Mouse (Mus musculus) lung, embryonic 16.5 days (tissue): ENCODE measurements at regions not wholly inside any gene's neighbourhood (a gene's known extent, or its start where the extent isn't known, plus 50 kb on each side); places are given as distances from the start of the nearest gene placed in this dataset.

Source experiments
- ATAC-seq: fragments of 200-750 bp; cut with Nextera tagmentation; 2 replicates; pipeline ENCODE4 v1.8.0; 2017; ENCODE audit warnings: low read depth, mild to moderate bottlenecking, moderate library complexity
- H3K27ac ChIP-seq: fragments of 300-500 bp; sonication (generic); 2 replicates; pipeline ENCODE4 v1.5.1; 2014; ENCODE audit warnings: mild to moderate bottlenecking, control low read depth, low read length
- H3K27me3 ChIP-seq: fragments of 300-500 bp; sonication (generic); 2 replicates; pipeline ENCODE4 v1.6.1; 2014; ENCODE audit warnings: low read depth, low read length, mixed read lengths; ENCODE audit not compliant: control insufficient read depth, insufficient read depth
- H3K36me3 ChIP-seq: fragments of 300-500 bp; sonication (generic); 2 replicates; pipeline ENCODE4 v1.6.1; 2014; ENCODE audit warnings: low read length; ENCODE audit not compliant: control insufficient read depth, insufficient read depth
- H3K4me1 ChIP-seq: fragments of 300-500 bp; sonication (generic); replicated peaks from 2 replicates; pipeline ENCODE4 v1.6.1; 2014; ENCODE audit warnings: low read length, mixed read lengths; ENCODE audit not compliant: control insufficient read depth, insufficient read depth
- H3K4me2 ChIP-seq: fragments of 300-500 bp; sonication (generic); 2 replicates; pipeline ENCODE4 v1.6.1; 2014; ENCODE audit warnings: low read depth, low read length, control low read depth
- H3K4me3 ChIP-seq: fragments of 300-500 bp; sonication (generic); 2 replicates; pipeline ENCODE4 v1.5.1; 2014; ENCODE audit warnings: mild to moderate bottlenecking, low read length, control low read depth
- H3K9ac ChIP-seq: fragments of 300-500 bp; sonication (generic); 2 replicates; pipeline ENCODE4 v1.6.1; 2014; ENCODE audit warnings: low read length, control low read depth
- H3K9me3 ChIP-seq: fragments of 300-500 bp; sonication (generic); 2 replicates; pipeline ENCODE4 v1.6.1; 2016; ENCODE audit warnings: low read length; ENCODE audit not compliant: control insufficient read depth
- whole genome bisulfite sequencing: fragments of 180-500 bp; shearing (Covaris S2); extraction: QIAGEN DNeasy Blood & Tissue Kit; methylation state at CpG from one replicate; pipeline ENCODE4 v1.1.7; 2014; 5-methylcytosine and 5-hydroxymethylcytosine counted together

DNA sequence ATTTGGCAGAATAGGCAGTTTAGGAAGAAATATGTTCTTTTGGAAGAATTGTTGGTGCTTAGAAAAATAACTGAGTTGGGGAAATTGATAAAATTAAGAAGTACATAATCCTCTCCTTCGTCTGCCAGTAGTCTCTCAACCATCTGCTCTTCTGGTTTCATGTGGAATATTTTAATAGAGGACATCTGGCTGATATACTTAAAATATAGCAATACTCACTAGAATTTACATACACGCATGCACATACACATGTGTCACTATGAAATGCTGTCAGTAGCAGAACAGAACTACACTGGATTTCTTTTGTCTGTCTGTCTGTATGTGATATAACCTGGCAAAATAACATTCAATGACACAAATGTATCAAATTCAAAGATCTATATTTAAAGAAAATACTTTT is 168.4 kb upstream of the 1700003H04Rik start:
- no peak overlapping the region for H3K4me3 ChIP-seq
- no peaks in the 10 kb centered on the region for H3K9me3 ChIP-seq
- H3K27me3 ChIP-seq = no peaks in the 10 kb centered on the region
- WGBS = 69% methylated on average over 2 of the region's 2 CpGs
- no peak for ATAC-seq
- H3K9ac ChIP-seq = no peak overlapping the region
- H3K27ac ChIP-seq = no peak overlapping the region
- no peak overlapping the region for H3K4me2 ChIP-seq
- no peaks in the 10 kb centered on the region for H3K36me3 ChIP-seq
- H3K4me1 ChIP-seq = no peaks in the 10 kb centered on the region

DNA sequence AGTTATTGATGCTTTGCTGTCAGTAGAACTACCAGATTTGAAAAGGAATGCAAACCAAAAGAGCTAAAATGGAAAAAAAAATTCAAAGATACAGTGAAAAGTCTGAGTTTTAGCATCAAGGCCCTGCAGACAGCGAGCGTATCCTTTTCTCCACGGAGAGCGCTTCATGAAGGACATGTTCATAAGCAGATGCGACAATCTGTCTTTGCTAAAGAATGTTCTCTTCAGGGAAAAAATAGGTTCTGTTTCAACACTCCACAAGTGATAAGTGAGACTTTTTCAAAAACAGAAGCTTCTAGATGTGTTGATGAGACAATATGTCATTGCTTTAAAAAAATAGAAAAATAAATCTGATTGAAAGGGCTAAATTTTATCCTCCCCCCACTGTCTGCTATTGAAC is 147.4 kb upstream of the 1700003H04Rik start:
- no peak overlapping the region for H3K4me3 ChIP-seq
- H3K27me3 ChIP-seq = no peaks in the 10 kb centered on the region
- H3K36me3 ChIP-seq = no peaks in the 10 kb centered on the region
- H3K4me1 ChIP-seq = no peaks in the 10 kb centered on the region
- WGBS = 77% methylated on average over 5 of the region's 5 CpGs
- no peak for ATAC-seq
- H3K4me2 ChIP-seq = no peak overlapping the region
- no peaks in the 10 kb centered on the region for H3K9me3 ChIP-seq
- H3K9ac ChIP-seq = no peak overlapping the region
- no peak overlapping the region for H3K27ac ChIP-seq

DNA sequence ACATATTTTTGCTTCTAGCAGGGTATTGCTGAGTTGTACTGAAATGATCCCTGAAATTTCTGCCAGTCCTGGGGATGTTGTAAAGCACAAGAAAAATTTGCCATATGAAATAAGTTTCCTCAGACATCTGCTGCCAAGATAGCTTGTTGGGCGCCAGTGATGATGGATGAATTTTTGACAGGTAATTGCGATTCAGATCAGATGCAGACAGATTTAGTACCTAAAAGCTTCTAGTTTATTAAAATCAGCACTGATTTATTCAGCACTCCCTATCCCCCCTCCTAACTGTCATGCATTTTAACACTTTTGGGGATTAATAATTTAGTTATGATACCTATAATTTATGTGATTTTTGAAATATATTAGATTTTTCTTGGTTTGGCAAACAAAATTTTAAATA is 131.3 kb upstream of the 1700003H04Rik start:
- WGBS = 73% methylated on average over 2 of the region's 2 CpGs
- H3K36me3 ChIP-seq = no peaks in the 10 kb centered on the region
- ATAC-seq = no peak

DNA sequence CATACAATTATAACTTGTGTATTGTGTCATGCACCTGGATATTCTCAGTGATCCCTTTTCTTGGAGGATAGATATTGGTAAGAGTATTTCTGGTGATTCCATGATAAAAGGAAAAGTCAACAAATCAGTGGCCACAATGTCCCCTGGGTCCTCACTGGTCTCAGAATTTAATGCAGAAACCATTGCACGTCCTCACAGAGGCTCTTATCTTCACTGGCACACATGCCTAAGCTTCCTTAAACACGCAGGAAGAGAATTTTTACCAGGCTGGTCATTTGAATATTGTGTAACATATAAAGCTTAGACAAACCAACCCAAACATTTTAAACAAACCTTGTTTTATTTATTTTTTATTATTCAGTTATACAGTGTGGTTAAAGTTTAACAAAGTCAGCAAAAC is 92.7 kb upstream of the 1700003H04Rik start:
- Histone ChIP-seq H3K4me3 (no peak overlapping the region), H3K27ac (no peak overlapping the region), H3K4me2 (no peak overlapping the region), H3K9me3 (no peaks in the 10 kb centered on the region), H3K4me1 (no peaks in the 10 kb centered on the region), H3K27me3 (no peaks in the 10 kb centered on the region), H3K36me3 (no peaks in the 10 kb centered on the region), H3K9ac (no peak overlapping the region)
- 27% methylated on average over 2 of the region's 2 CpGs for WGBS
- no peak for ATAC-seq

More for the DNA sequence above, 131.3 kb upstream of the 1700003H04Rik start:
- Histone ChIP-seq H3K4me3 (no peak overlapping the region), H3K9me3 (no peaks in the 10 kb centered on the region), H3K27ac (no peak overlapping the region), H3K9ac (no peak overlapping the region), H3K4me2 (no peak overlapping the region), H3K4me1 (no peaks in the 10 kb centered on the region), H3K27me3 (no peaks in the 10 kb centered on the region)

DNA sequence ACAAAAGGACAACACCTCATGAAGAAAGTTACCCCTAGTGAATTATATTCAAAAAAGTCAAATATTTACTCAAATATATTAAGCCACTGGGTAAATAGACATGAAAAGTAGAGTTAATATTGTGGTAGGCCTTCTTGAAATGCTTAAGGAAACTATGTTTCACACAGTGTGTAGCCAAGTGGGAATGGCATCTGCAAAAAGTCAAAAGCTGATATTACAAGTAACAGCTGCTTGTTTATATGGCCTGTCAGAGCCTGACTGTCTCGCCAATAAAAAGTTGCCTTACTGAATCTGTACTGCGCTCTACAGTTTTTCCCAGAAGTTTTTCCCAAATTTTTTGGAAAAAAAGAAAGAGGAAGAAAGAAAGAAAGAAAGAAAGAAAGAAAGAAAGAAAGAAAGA is 77.3 kb upstream of the 1700003H04Rik start:
- Histone ChIP-seq H3K4me3 (no peak overlapping the region), H3K9ac (no peak overlapping the region), H3K9me3 (no peaks in the 10 kb centered on the region), H3K4me1 (no peaks in the 10 kb centered on the region), H3K27me3 (no peaks in the 10 kb centered on the region), H3K36me3 (no peaks in the 10 kb centered on the region), H3K27ac (no peak overlapping the region), H3K4me2 (no peak overlapping the region)
- WGBS = 48% methylated on average over 2 of the region's 2 CpGs
- peak; percentile 93 for ATAC-seq

DNA sequence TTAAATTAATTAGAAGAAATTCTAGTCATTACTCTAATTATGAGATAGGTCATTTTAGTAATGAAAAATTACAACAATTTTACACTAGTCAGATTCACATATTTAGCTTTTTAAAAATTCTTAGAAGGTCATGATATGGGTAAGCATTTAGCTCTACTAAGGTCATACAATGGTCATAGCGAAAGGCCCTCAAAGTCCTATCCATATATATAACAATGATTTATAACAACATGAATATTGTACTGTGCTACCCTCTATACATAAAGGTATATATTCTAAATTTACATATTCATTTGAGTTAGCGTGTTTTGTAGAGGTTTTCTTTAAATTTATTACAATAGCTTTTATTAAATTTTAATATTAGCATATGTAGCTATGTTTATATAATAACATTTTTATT is 52.5 kb upstream of the 1700003H04Rik start:
- Histone ChIP-seq H3K4me3 (no peak overlapping the region), H3K4me1 (no peaks in the 10 kb centered on the region), H3K36me3 (no peaks in the 10 kb centered on the region), H3K9ac (no peak overlapping the region), H3K9me3 (no peaks in the 10 kb centered on the region), H3K27me3 (no peaks in the 10 kb centered on the region), H3K4me2 (no peak overlapping the region), H3K27ac (no peak overlapping the region)
- 93% methylated on average over 2 of the region's 2 CpGs for WGBS
- ATAC-seq = no peak
